Mouse (Mus musculus): ENCODE measurements around the gene Xntrpc. TPM values are rescaled to one million over a fixed set of nuclear protein-coding genes. Genes with fewer than 3 reads are reported as not detected.
A peak's percentile ranks its signal among the peaks of the same experiment; 100 is the strongest.

The Xntrpc gene
- total RNA-seq, 2 experiments from 2014 or later, result 0.75 to 0.95 TPM

DNA sequence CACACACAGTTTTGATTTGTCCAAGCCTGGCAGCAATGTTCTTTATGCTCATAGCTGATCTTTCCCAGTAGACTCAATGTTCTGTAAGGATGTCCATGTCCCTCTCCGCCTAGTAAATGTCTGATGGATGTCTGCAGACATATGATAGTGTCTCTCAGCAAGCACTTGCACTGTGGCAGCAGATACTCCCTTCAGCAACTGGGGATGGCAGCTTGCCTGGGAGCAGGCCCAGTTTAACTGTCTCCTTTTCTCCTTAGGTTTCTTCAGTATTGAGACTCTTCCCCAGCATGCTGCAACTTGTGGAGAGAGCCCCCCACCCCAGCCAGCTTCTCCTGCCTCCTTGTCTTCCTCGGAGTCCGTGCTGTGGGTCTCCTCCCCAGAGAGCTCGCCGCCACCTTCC, 16.3 kb downstream of the Xntrpc start:
- DNase-seq, result no peak

GRCm38 (mm10) chr7:102082816-102083215, 17.3 kb downstream of the Xntrpc start, which contains the start of gene Trpc2:
Gene Trpc2, plus strand, starts transcription at chr7:102083116.
- DNase-seq, result no peak

- no peak for DNase-seq
Measured at GRCm38 (mm10) chr7:102084041-102084696, 18.7 kb downstream of the Xntrpc start.

DNA sequence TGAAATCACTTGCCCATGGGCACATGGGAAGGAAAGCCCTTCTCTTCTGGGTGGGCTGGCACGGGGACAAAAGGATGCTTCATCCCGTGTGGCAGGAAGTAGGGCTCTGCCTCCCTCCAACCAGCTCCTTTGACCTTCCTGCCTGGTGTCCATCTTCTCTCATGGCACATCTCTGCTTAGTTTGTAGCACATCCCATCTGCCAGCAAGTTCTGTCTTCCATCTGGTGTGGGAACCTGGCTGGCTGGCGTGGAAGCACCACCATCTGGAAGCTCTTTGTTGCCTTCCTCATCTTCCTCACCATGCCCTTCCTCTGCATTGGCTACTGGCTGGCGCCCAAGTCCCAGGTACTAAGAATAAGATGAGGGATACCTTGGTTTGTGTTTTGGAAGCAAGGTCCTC, 21.8 kb downstream of the Xntrpc start:
- DNase-seq, result no peak

GRCm38 (mm10) chr7:102099760-102100661, 34.5 kb downstream of the Xntrpc start:
- DNase-seq, result no peak

DNA sequence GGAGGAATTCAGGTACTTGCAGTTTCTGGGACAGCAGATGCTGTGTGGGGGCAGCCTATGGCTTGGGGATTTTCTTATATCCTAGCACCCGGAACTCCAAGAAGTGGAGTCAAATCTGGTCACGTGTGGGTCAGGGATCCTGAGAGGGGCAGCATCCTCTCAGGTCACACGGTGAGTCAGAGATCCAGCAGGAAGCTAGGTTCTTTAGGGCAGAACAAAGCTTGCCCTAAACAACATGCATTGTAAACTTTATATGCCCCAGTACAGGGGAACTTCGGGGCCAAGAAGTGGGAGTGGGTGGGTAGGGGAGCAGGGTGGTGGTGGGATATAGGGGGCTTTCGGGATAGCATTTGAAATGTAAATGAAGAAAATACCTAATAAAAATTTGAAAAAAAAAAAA, 35.4 kb downstream of the Xntrpc start:
- no peak for DNase-seq

DNA sequence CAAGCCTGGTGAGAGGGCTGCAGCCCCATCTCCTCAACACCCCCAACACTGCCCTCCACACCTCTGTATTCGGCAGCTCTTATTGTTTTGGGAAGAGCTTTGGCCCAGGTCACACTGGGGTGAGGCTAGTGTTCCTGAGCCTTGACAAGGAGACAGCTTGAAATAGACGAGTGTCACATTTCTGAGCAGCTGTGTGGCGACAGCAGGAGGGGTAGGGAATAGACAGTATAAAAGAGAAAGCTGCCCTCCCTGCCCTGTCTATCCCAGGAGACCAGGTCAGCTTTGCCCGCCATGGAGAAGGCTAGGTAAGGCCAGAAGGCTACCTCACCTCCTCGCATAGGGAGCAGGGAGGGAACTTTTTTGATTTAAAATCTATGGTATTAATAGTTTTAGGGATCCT, 36.0 kb downstream of the Xntrpc start, which contains the start of gene Art1:
Gene Art1, plus strand, starts transcription at position 257 of the 400 bp plus-strand sequence.
- DNase-seq, result peak; percentile 48

DNA sequence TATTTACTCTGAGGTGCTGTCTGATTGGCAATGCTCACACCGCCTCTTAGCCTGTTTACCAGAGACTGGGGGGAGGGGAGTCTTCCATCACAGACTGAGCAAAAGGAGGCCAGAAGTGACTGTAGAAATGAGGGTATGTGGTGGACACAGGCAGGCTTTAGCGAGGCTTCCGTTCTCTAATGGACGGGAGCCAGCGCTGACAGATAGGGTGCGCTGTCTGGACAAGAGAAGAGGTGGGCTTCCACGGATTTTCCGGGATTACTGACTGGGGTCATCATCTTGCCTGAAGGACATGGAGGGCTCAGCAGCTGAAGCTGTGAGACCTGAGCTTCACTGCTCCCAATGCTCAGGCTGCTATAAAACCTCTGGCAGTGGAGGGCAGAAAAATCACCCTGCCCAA, 36.7 kb downstream of the Xntrpc start:
- DNase-seq, result no peak

GRCm38 (mm10) chr7:102102696-102103095, 37.2 kb downstream of the Xntrpc start:
- no peak for DNase-seq

GRCm38 (mm10) chr7:102103555-102103954, 38.0 kb downstream of the Xntrpc start:
- no peak for DNase-seq

- no peak for DNase-seq
Measured at GRCm38 (mm10) chr7:102104126-102104525, 38.6 kb downstream of the Xntrpc start.

- no peak for DNase-seq
Measured at GRCm38 (mm10) chr7:102106700-102107141, 41.2 kb downstream of the Xntrpc start.

GRCm38 (mm10) chr7:102108206-102108605, 42.7 kb downstream of the Xntrpc start:
- DNase-seq, result no peak

DNA sequence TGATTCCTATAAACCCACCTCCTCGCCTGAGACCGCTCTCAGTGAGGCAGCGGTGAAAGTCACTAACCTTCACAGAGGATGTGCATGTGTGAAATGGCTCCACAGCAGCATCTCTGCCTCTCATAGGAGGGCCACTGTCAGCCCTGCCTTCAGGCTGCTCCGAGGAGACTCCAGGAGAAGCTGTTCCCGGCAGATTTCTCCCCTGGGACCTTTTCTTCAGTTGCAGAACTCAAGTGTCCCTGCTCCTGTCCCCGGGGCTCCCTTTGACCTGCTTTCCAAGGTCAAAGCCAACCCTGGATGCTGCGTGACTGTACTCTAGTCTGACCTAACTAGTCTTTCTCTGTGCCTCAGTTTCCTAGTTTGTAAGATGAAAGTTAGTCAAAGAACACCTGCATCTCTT, 43.7 kb downstream of the Xntrpc start, which contains the start of gene Art5:
Gene Art5, minus strand, starts transcription at position 319 of the 400 bp plus-strand sequence.
- no peak for DNase-seq

DNA sequence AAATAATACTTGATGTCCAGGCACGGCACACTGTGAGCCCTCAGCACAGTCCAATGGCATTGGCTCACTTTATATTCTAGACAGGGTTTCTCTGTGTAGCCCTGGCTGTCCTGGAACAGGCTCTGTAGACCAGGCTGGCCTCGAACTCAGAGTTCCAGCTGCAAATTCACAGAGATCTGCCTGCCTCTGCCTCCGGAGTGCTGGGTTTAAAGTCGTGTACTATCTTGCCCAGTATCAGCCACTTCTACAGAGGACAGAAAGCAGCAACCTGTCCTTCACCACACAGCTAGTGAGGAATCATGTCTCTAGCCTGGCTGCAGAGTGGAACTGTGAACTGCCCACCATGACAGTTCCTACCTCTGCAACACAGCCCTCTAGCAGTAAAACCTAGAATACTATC, 44.2 kb downstream of the Xntrpc start:
- no peak for DNase-seq

- DNase-seq, result no peak
Measured at GRCm38 (mm10) chr7:102113151-102113729, 47.7 kb downstream of the Xntrpc start.

DNA sequence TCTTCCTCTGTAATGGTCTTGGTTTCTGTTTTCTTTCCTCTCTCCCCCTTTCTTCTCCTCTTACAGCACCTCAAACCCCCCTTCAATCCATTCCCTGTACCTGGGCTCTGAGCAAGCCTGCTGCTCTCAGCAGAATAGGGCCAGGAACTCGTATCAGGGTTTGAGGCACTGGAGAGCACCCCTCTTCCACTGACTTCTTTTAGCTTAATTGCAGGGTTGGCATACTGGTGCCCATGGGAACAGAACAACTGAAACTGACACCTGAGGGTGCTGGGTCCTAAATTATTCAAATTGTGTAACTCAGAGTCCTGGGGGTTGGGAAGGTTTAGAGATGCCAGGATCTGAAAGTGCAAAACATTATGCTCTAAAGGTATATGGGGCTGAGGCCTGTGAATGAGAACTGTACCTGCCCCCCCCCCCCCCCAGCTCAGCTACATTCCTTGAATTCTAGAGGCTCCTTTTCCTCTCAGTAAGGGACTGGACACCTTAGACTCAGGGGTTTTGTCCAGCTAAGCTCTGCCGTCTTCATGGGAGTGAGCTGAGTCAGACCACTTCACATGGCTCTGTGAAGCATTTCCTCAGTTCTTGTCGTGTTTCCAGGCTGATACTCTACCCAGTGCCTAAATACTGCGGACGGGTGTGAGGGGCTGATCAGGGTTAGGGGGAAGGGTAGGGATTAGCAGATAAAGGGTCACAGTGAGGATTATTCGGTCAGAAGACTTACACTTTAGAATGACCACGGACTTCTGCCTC, 51.2 kb downstream of the Xntrpc start, which contains the start of gene Chrna10:
Gene Chrna10, minus strand, starts transcription at position 250 of the 753 bp plus-strand sequence.
- DNase-seq, result no peak

DNA sequence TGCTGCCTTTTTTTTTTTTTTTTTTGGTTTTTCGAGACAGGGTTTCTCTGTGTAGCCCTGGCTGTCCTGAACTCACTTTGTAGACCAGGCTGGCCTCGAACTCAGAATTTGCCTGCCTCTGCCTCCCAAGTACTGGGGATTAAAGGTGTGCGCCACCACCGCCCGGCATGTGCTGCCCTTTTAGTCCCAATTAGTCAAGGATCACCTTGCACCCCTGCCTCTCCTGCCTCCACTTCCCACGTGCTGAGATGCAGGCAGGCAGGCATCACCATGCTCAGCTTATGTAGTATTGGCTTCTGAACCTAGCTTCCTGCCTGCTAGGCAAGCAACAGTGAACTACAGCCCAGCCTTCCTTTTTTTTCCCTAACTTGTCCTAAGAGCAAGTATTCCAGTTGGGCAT, 51.9 kb downstream of the Xntrpc start:
- DNase-seq, result no peak

- no peak for DNase-seq
Measured at GRCm38 (mm10) chr7:102120326-102120725, 54.8 kb downstream of the Xntrpc start.

DNA sequence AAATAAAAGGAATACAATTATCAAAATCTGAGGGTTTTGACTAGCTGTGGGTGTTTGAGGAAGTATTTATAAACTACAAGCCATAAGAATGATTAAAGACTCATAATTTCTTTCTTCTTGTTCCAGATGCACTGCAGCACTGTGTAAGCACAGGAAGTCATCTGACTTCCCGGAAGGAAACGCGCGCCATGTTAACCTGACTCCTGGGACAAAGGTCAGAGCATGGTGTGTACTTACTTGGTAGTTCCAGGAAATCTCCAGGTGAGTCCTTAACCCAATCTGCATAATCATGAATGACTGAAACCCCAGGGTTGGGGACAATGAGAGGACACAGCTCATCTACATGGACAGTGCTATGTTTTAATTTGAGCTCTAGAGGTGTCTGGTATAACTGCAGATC, 66.9 kb downstream of the Xntrpc start:
- DNase-seq, result no peak

DNA sequence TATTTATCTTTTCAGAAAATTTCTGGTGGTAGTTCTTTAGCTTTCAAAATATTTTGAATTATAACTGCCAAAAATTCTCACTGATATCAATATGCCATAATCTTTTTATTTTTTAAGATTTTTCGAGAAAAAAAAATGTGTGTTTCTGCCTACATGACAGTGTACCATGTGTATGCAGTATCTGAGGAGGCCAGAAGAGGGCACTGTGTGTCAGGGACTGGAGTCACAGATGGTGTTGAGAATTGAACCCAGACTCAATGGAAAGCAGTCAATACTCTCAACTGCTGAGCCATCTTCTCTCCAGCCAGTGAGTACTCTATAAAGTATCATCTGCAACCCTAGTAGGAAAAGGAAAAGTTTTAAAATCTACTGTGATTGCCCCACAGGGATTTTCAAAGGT, 72.0 kb downstream of the Xntrpc start:
- no peak for DNase-seq

DNA sequence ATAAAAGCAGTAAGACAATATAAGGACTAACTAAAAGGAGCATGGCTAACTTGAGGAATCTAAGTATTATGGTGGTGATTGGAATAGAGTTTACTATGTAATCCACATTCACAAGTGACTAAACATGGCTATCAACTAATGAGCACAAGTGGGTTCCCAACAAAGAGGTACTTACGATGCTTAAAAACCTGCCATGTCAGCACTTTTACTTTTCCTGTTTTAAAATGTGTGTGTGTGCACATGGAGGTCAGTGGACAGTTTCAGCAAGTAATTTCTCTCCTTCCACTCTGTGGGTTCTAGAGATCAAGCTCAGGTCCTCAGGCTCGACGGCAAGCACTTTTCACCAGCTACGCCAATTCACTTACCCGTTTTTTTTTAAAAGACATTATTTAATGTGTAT, 72.4 kb downstream of the Xntrpc start:
- DNase-seq, result no peak
